Mouse (Mus musculus): ENCODE measurements at regions not wholly inside any gene's neighbourhood (a gene's known extent, or its start where the extent isn't known, plus 50 kb on each side); places are given as distances from the start of the nearest gene placed in this dataset.

DNA sequence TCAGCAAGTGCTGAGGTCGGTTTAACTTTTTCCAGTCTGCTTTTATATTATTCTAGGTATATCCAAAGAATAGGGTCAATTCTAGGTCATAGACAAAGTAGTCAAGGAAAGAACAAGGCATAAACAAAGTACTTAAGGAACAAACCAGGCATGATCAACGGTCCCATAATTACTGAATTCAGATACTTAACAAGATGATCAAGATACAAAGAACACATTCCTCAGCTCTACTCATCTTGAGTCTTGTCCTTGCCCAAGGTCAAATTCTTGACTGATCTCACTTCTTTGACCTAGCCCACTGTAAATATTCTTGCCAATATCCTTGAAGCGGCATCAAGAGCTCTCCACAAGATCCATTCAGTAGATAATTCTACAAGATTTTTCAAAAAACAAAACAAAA is 458.1 kb upstream of the Nr5a2 start:
- no peak overlapping the region for H3K4me3 ChIP-seq (ENCODE audit: insufficient read depth, low read length)
- H3K27ac ChIP-seq (ENCODE audit: insufficient read depth, low read length) = no peak overlapping the region
- no peaks in the 10 kb centered on the region for H3K4me1 ChIP-seq (ENCODE audit: control insufficient read depth, insufficient read depth, low read length)
- TF ChIP-seq POLR2A (IDR thresholded peaks at IDR 0.05; ENCODE audit: extremely low read depth, insufficient read depth, low read length) = no peak
- TF ChIP-seq CTCF (IDR thresholded peaks at IDR 0.05; ENCODE audit: extremely low read depth, insufficient read depth, low read length) = no peak

DNA sequence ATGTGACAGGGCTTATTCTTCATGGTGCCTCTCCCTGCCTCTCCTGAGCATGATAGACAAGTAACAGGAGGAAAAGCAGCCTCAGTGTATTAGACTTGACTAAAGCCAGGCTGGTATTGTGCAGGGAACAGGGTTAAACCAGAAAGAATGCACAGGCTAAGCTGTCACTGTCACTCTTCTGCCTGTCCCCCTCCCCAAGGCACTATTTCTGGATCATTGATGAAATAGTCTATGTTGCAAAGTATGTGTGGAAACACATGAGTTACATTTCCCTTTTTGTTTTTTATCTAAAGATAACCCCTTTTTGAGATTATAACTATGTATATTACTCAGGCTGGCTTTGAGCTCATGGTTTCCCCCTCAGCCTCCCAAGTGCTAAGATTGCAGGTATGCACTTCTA is 436.5 kb upstream of the Nr5a2 start:
- Histone ChIP-seq H3K4me1 (ENCODE audit: control insufficient read depth, insufficient read depth, low read length) (no peaks in the 10 kb centered on the region), H3K27ac (ENCODE audit: insufficient read depth, low read length) (no peak overlapping the region), H3K4me3 (ENCODE audit: insufficient read depth, low read length) (no peak overlapping the region)
- TF ChIP-seq POLR2A (IDR thresholded peaks at IDR 0.05; ENCODE audit: extremely low read depth, insufficient read depth, low read length) (no peak), CTCF (IDR thresholded peaks at IDR 0.05; ENCODE audit: extremely low read depth, insufficient read depth, low read length) (no peak)

- no peak for TF ChIP-seq POLR2A (IDR thresholded peaks at IDR 0.05; ENCODE audit: extremely low read depth, insufficient read depth, low read length)
- H3K27ac ChIP-seq (ENCODE audit: insufficient read depth, low read length) = no peak overlapping the region
- no peak overlapping the region for H3K4me3 ChIP-seq (ENCODE audit: insufficient read depth, low read length)
Measured at GRCm38 (mm10) chr1:137387509-137387908, 427.3 kb upstream of the Nr5a2 start.

GRCm38 (mm10) chr1:137378072-137378985 is 418.1 kb upstream of the Nr5a2 start:
- Histone ChIP-seq H3K4me1 (ENCODE audit: control insufficient read depth, insufficient read depth, low read length) (no peaks in the 10 kb centered on the region; the same call in 1 of the 2 replicates), H3K27ac (ENCODE audit: insufficient read depth, low read length) (no peak overlapping the region), H3K4me3 (ENCODE audit: insufficient read depth, low read length) (no peak overlapping the region)
- TF ChIP-seq CTCF (IDR thresholded peaks at IDR 0.05; ENCODE audit: extremely low read depth, insufficient read depth, low read length) (no peak), POLR2A (IDR thresholded peaks at IDR 0.05; ENCODE audit: extremely low read depth, insufficient read depth, low read length) (no peak)

More at GRCm38 (mm10) chr1:137387509-137387908, 427.3 kb upstream of the Nr5a2 start:
- no peaks in the 10 kb centered on the region for H3K4me1 ChIP-seq (ENCODE audit: control insufficient read depth, insufficient read depth, low read length)

DNA sequence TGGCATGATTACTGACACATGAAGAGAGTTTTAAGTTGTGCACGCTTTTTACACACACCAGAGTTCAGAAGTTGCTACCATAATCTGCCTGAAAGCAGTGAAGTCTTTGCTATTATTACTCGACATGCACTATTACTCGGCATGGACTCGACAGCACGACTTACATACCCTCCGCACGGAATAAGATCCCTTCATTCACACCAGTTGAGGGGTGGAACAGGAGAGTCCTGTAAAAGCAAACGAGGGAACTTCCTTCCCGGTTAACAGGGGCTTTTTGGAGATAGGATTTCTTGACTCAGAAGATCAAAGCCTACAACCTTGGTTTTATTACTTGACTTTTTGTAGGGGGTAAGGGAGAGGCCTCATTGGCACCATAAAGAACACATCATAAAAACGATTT is 416.4 kb upstream of the Nr5a2 start:
- Histone ChIP-seq H3K27ac (ENCODE audit: insufficient read depth, low read length) (no peak overlapping the region), H3K4me1 (ENCODE audit: control insufficient read depth, insufficient read depth, low read length) (no peaks in the 10 kb centered on the region; the same call in 1 of the 2 replicates), H3K4me3 (ENCODE audit: insufficient read depth, low read length) (no peak overlapping the region)
- no peak for TF ChIP-seq CTCF (IDR thresholded peaks at IDR 0.05; ENCODE audit: extremely low read depth, insufficient read depth, low read length)
- TF ChIP-seq POLR2A (IDR thresholded peaks at IDR 0.05; ENCODE audit: extremely low read depth, insufficient read depth, low read length) = no peak

DNA sequence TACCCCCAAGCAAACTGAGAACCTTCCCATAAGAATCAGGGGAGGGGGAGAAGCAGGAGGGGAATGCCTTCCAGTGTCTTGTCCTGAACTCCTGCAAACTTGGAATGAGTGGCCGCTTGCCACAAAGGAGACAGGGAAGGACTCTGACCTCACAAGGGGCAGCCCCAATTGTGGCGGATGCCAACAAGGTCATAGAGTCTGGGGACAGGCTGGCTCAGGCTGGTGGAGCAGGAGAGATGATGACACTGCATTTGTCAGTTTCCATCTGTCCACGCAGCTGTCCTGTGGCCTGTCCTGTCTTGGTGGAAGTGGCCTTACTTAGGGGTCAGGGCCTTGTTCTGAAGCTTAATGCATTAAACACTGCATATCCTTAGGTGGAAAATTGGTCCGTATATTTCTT is 414.4 kb upstream of the Nr5a2 start:
- TF ChIP-seq POLR2A (IDR thresholded peaks at IDR 0.05; ENCODE audit: extremely low read depth, insufficient read depth, low read length) = no peak
- TF ChIP-seq CTCF (IDR thresholded peaks at IDR 0.05; ENCODE audit: extremely low read depth, insufficient read depth, low read length) = no peak
- Histone ChIP-seq H3K27ac (ENCODE audit: insufficient read depth, low read length) (no peak overlapping the region), H3K4me3 (ENCODE audit: insufficient read depth, low read length) (no peak overlapping the region), H3K4me1 (ENCODE audit: control insufficient read depth, insufficient read depth, low read length) (no peaks in the 10 kb centered on the region; the same call in 1 of the 2 replicates)

DNA sequence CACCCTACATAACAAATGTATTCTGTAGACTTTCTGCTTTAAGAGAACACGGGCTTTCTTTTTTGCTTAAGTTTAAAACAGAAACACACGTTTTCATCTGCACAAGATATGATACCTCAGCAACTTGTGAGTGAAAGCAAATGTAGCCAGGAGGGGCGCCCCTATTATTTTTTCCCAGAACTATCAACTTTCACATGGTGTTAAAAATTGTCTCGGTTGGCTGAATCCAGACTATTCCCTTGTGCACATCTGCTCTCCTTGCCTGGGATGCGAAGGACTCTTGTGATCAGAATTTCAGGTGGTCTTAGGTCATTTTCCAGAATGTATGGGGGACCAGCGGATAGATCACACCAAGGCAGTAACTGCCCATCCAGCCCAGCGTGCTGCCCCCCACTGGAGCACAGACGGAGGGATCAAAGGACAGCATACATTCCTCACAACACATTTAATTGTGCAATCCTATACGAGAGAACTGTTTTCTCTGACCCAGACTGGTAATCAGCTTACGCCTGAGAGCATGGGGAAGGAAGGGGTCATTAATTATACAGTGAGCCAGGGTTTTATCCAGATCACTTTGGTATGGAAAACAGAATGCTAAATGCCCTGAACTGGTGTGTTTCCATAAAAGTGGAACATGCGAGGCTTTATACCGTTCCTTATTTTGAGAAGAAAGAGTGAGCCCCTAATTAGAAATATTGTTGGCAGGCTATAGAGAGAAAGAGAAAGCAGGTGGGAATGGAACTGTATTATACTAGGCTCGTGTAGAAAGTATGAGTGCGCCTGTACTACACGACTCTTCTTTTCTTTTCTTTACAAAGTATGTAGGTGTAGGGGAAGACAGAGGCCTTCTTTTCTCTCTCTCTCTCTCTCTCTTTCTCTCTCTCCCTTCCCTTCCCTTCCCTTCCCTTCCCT is 413.5 kb upstream of the Nr5a2 start:
- Histone ChIP-seq H3K4me1 (ENCODE audit: control insufficient read depth, insufficient read depth, low read length) (no peaks in the 10 kb centered on the region; the same call in 1 of the 2 replicates), H3K4me3 (ENCODE audit: insufficient read depth, low read length) (no peak overlapping the region), H3K27ac (ENCODE audit: insufficient read depth, low read length) (no peak overlapping the region)
- no peak for TF ChIP-seq POLR2A (IDR thresholded peaks at IDR 0.05; ENCODE audit: extremely low read depth, insufficient read depth, low read length)
- TF ChIP-seq CTCF (IDR thresholded peaks at IDR 0.05; ENCODE audit: extremely low read depth, insufficient read depth, low read length) = no peak

DNA sequence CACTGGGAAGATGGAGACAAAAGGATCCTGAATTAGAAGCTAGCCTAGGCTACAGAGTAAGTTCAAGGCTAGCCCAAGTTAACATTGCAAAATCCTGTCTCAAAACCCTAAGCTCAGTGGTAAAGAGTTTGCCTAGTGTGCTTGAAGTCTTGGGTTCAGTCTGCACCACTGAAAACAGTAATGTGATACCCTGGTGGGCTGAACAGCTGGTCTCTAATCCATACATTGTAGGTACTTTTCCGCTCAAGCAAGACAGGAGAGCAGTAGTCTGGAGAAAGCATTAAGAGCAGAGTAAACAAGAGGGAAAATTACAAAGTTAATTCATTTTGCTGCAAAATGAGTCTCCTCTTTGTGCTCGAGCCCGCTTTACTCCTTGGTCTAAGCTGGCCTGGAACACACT is 412.0 kb upstream of the Nr5a2 start:
- H3K27ac ChIP-seq (ENCODE audit: insufficient read depth, low read length) = no peak overlapping the region
- H3K4me3 ChIP-seq (ENCODE audit: insufficient read depth, low read length) = no peak overlapping the region
- TF ChIP-seq POLR2A (IDR thresholded peaks at IDR 0.05; ENCODE audit: extremely low read depth, insufficient read depth, low read length) = no peak
- TF ChIP-seq CTCF (IDR thresholded peaks at IDR 0.05; ENCODE audit: extremely low read depth, insufficient read depth, low read length) = no peak
- no peaks in the 10 kb centered on the region for H3K4me1 ChIP-seq (ENCODE audit: control insufficient read depth, insufficient read depth, low read length)

GRCm38 (mm10) chr1:137364396-137364795 is 404.1 kb upstream of the Nr5a2 start:
- TF ChIP-seq POLR2A (IDR thresholded peaks at IDR 0.05; ENCODE audit: extremely low read depth, insufficient read depth, low read length) = no peak
- TF ChIP-seq CTCF (IDR thresholded peaks at IDR 0.05; ENCODE audit: extremely low read depth, insufficient read depth, low read length) = no peak
- peaks cover 6% of the 10 kb centered on the region for H3K4me1 ChIP-seq (ENCODE audit: control insufficient read depth, insufficient read depth, low read length)
- no peak overlapping the region for H3K27ac ChIP-seq (ENCODE audit: insufficient read depth, low read length)
- no peak overlapping the region for H3K4me3 ChIP-seq (ENCODE audit: insufficient read depth, low read length)

All from cortical plate, adult 2 months (tissue).